Mouse (Mus musculus): ENCODE measurements around the gene Gm20388.
"Not testable (repeated sequence)": the region's sequence is repeated elsewhere in the genome, so short reads cannot be mapped to it uniquely, and the experiment has no call there.

The Gm20388 gene

GRCm38 (mm10) chr8:122617947-122618546 lies 2707.4 kb downstream of the Gm20388 start:
- DNase-seq (ENCODE audit: low read depth, low spot score): peak; percentile 91

GRCm38 (mm10) chr8:122618660-122619378 lies 2708.2 kb downstream of the Gm20388 start:
- no peak for DNase-seq (ENCODE audit: low read depth, low spot score)

DNA sequence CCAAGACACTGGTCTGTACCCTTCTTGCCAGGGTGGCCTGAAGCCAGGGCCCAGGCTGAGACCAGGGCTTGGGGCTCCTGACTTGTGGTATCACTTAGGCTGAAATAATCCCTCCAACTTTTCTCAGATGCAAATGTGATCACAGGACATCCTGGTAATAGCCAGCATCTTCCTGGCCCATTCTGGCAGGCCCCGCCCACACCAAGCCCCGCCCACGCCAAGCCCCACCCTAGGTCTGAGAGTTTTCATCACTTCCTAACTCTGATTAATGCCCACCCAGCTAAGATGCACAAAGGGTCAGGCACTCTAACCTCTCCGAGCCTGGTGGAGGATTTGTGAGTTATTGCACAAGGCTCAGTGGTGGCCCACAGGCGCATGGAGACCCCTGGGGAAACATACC lies 2709.8 kb downstream of the Gm20388 start:
- DNase-seq (ENCODE audit: low read depth, low spot score): no peak

- DNase-seq (ENCODE audit: low read depth, low spot score): no peak
Observed at GRCm38 (mm10) chr8:122622727-122623126, 2712.1 kb downstream of the Gm20388 start, which contains the start of gene Pabpn1l. Gene Pabpn1l (minus strand): TSS chr8:122622739.

DNA sequence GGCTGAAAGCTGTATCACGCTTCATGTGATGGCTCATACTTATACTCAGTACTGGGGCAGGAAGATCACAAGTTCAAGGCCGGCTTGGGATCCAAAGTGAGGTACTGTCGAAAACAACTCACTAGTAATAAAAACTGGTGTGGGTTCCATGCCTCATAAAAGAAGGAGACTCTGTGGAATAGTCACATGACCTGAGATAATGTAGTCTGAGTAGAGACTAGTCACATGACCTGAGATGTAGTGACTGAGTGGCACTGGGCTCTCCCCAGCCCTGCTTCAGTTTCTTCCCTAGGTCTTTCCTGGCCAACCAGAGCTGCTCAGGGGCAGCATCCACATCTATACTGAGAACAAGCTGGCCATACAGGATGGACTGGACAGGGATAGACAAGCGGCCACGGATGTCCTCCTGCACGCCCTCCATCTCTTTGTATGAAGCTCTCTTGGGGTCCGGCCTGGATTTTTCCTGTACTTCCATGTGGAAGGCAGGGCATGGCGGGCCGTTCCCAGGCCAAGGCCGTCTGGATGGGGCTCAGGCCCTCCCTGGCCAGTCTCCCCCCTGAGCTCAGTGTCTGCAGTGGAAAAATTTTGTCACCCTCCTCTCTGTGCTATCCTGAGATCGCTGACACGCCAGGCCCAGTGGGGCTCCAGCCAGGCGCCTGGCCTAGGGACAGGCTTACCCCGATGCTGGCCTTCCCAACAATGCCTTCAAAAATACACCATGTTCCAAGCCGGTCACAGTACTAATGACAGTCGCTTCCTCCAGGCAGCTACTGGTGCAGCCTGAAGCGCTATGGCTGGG lies 2713.4 kb downstream of the Gm20388 start:
- no peak for DNase-seq (ENCODE audit: low read depth, low spot score)

- no peak for DNase-seq (ENCODE audit: low read depth, low spot score)
Observed at GRCm38 (mm10) chr8:122624653-122625052, 2714.0 kb downstream of the Gm20388 start.

DNA sequence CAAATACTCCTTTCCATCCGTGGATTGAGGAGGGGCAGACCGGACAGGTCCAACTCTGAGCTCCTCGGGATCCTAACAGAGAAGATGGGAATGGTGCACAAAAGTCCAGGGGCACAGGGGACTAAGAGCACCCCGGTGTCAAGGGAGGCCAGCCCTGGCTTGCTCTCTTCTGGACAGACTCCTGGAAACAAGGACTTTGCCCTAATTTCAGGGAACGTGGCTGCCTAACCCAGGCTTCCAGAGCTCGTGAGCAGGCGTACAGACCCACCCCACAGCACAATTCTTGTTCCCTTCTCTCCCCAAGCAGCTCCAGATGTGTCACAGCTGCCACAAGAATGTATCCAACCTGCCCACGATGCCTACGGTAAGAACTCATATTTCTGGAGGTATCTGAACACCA lies 2715.2 kb downstream of the Gm20388 start:
- DNase-seq (ENCODE audit: low read depth, low spot score): no peak

DNA sequence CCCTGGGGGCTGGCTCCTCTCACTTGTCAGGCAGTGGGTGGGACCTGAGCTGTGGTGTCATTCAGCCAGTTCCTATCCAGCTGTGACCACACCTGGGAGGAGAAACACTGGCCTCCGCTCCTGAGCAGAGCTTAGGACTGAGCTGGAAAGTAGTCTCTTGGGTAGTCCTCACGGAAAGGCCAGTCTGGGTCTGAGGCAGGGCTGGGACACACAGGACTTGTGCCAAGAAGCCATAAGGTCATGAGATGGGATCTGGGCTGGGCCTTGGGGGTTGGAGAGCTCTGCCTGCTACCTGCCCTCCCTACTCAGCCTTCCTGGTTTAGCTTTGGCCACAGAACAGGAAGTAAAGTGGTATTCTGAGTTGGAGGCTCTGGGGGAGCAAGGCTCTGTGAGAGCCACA lies 2716.3 kb downstream of the Gm20388 start:
- peak; percentile 58 for DNase-seq (ENCODE audit: low read depth, low spot score)

- DNase-seq (ENCODE audit: low read depth, low spot score): no peak
Observed at GRCm38 (mm10) chr8:122629388-122629787, 2718.7 kb downstream of the Gm20388 start.

DNA sequence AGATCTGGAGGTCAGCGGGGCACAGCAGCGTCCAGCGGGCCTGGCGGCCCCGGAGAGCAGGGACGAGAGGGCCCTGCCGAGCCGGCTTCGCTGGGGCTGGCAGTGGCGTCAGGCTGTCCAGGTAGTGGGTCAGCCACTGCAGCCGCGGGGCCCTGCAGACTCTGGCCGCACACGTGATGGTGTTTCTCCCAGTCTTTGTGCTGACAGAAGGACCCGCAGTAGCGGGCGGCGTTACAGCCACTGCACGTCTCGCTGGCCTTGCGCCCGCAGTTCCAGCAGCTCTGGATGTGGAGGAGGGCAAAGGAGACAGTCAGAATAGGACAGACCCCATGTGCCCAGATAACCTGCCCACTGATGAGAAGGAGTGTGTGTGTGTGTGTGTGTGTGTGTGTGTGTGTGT lies 2720.1 kb downstream of the Gm20388 start:
- no peak for DNase-seq (ENCODE audit: low read depth, low spot score)

- not testable (repeated sequence) for DNase-seq (ENCODE audit: low read depth, low spot score)
Observed at GRCm38 (mm10) chr8:122632134-122632533, 2721.5 kb downstream of the Gm20388 start.

DNA sequence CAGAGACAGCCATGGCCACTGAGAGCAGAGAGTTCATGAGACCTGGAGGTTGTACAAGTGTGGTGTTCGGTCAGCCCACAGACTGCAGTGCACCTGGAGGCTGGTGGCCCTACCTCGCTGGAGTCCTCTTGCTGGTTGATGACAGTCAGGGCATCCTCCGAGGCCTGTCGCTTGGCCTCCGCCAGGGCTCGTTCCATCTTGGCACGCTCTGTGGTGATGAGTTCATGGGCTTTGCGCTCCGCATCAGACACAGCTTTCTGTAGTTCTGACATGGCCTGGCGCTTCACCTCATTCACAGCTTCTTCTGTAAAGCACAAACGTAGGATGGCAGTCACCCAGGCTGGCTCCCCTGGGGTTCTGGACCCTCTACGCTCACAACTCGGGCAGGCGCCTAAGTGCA lies 2722.6 kb downstream of the Gm20388 start:
- peak; percentile 66 for DNase-seq (ENCODE audit: low read depth, low spot score)

DNA sequence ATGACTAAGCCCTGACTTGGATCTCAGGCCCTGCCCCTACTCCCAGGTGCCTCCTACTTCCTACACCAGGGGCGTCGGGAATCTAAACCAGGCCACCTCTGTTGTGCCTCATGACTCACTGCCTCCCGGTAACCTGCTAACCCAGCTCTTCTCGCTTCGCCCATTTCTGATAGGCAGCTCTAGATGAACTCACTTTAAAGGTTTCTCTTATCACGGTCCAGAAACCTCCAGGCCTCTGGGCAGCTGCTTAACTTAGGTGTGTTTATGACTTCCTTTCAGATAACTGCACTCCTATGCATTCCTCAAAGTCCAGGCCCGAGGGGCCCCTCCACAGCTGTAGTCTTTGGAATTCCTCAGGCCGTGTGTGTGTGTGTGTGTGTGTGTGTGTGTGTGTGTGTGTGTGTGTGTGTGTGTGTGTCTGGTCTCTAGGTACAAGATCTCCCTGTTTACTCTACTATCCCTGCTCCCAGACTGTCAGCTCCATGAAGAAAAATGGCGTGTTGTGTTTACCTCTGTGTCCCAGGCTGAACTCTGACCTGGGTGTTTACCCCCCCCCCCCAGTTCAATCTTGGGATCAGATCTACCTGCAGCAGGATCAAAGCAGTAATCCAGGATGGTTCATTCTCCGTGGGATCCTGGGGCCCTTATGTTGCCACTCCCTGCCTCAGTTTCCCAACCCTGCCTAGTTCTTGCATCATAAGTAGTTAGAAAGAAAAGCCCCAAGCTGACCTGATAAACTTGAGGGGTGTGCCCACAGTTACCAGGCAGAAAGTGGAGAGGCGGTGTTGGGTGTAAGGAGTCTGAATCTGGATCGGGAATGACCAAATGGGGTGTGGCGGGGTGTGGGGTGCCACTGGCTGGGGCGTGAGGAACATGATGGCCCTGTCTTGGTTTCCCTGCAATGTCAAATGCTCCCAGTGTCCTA lies 2725.5 kb downstream of the Gm20388 start:
- DNase-seq (ENCODE audit: low read depth, low spot score): peak; percentile 29

- peak; percentile 65 for DNase-seq (ENCODE audit: low read depth, low spot score)
Observed at GRCm38 (mm10) chr8:122636803-122637175, 2726.1 kb downstream of the Gm20388 start.

GRCm38 (mm10) chr8:122637230-122637629 lies 2726.6 kb downstream of the Gm20388 start:
- DNase-seq (ENCODE audit: low read depth, low spot score): no peak

DNA sequence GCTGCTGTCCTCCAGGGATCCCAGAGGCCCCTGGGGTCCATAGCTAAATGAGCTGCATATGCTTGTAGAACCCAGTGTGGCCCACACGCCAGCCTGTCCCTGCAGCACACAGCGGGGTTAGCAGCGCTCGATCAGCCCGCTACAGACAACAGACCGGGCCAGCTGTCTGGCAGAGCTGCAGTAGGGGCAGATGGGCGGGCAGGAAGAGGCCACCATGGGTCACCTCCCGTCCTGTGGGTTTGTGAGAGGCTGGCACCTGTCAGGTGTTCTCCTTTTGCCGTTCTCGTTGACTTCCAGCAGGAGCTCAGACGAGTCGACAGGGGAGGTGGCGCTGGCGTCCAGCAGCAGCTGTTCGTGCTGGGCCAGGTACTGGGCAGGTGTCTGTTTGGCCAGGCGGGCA lies 2728.0 kb downstream of the Gm20388 start:
- DNase-seq (ENCODE audit: low read depth, low spot score): peak; percentile 66

DNA sequence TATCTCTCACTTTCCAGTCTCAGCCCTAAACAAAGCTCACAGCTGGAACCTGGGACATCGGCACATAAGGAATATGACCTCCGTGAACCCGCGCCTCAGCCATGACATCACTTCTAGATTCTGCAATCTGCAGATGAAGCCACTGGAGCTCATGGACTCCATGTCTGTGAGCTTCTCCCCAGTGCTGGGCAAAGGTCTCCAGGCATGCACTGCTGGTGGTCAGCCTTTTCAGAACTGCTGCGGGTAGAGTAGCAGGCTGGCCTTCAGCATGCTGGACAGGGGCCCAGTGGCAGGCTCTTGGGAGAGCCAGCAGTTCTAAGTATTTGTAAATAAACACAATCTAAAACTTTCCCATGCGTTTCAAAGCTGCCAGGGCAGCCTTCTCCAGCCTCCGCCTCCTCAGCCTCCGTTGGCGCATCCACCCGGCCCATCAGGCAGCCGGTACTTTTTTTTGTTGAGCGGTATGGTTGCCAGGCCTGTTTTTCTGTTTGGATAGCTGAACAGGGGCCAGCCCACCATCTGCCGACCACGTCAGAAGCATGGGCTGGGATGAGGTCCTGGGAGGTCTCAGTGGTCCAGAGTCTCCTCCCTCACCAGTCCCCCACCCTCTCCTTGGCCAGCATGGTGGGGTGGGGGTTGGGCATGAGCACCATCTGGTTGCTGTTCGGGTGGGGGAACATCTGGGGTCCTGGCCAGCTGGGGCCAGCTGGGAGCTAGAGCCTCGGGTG lies 2729.0 kb downstream of the Gm20388 start:
- peak; percentile 75 for DNase-seq (ENCODE audit: low read depth, low spot score)

- no peak for DNase-seq (ENCODE audit: low read depth, low spot score)
Observed at GRCm38 (mm10) chr8:122640825-122641224, 2730.2 kb downstream of the Gm20388 start.

- peak; percentile 88 for DNase-seq (ENCODE audit: low read depth, low spot score)
Observed at GRCm38 (mm10) chr8:122641406-122641805, 2730.8 kb downstream of the Gm20388 start.

- peak; percentile 93 for DNase-seq (ENCODE audit: low read depth, low spot score)
Observed at GRCm38 (mm10) chr8:122642071-122642470, 2731.4 kb downstream of the Gm20388 start.
